Mouse (Mus musculus): Measurements from ENCODE around the gene Fads3.

Fads3 gene

DNA sequence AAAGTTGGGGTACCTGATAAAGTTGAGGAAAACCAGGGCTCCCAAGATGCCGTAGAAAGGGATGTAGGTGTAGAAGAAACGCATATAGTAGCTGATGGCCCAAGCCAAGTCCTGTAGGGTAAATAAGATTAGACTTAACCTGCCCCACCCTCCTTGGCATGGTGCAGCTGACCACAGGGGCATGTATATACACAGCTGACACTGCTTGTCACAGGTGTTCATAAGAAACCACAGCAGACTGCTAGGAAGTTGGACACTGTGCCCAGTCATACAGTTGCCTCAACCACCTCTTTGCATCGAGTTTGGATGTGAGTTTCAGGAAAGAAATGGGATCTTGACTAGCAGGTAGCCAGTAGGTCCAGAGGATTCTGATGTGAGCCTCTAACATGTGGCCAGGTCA lies 25.1 kb downstream of the Fads3 start:
- no peak for DNase-seq (ENCODE audit: low read depth in 2 of 2, low spot score in 2 of 2)

DNA sequence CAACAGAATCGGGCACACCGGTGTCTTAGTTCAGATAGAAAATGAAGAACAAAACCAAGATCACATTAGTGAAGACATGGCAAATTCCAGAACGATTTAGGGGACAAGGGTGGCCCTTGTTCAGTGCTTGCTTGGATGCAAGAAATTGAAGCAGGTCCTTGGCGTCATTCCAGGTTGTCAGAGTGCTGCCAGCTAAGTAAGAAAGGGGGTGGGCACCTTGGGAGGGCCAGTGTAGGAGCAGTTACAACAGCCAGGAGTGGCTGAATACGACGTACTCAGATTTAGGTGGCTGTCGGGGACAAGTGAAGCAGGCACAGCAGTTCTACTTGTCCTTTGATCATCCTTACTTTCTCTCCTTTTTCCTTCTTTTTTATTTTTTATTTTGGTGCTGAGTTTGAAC lies 26.3 kb downstream of the Fads3 start:
- DNase-seq (ENCODE audit: low read depth in 2 of 2, low spot score in 2 of 2): no peak

DNA sequence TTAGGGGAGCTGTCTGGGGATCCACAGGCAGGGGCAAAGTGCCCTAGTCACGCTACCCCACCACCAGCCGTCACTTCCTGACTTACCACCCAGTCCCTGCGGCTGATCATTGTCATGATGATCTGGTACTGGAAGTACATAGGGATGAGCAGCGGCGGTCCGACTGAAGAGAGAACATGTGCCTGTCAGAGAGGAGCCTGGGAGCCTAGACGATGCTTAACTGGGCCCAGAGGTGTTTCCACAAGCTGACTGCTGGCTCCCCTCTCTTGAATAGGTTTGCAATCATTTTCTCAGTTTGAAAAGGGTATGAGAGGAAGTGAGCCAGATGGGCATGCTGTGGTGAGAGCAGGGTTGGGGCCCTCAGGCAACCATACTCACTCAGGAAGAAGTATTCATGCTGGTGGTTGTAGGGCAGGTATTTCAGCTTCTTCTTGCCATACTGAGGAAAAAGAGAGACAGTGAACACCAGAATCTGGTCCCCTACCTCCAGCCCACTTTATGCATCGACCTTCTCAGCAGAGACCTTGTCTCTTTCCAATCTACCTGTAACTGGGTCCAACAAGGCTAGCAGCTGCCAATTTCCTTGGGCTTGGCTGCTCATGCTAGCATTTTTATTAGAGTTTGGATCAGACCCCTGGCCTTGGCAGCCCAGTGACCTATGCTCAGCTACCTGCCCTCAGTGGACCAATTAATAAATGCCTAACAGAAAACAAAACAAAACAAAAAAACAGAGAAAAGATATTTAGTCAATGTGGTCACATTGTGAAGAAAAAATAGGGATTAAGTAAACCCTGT lies 29.0 kb downstream of the Fads3 start:
- no peak for DNase-seq (ENCODE audit: low read depth in 2 of 2, low spot score in 2 of 2)

DNA sequence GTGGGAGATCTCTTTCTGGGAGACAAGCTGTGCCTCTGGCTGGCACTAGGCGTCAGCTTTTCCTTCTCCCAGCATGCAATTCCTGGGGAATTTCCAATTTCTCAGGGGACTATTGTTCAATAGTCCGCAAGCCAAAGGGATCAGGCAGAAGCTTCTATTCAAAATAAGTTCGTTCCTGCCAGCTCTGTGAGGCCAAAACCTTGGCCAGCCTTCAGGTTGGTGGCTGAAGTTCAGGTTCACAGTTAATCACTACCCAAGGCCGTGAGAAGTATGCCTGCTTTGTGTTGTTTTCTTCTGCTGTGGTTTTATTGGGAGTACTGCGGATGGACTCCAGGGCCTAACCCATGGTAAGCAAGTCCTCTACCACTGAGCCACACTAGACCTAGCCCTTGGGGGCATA lies 29.8 kb downstream of the Fads3 start:
- DNase-seq (ENCODE audit: low read depth in 2 of 2, low spot score in 2 of 2): no peak

DNA sequence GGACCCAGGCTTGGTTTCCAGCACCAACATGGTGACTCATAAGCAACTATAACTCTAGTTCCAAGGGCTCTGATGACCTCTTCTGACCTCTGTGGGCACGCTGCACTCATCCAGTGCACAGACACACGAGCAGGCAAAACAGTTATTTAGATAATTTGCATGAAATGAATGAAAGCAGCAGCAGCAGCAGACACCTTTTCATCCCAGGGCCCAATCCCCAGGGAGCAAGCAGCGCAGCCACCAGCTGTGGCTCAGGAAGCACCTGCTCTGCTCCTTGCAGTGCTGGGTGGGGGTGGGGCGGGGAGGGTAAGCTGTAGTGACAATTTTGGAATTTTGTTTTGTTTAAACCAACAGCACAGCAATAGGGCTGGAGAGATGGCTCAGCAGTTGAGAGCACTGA lies 30.5 kb downstream of the Fads3 start:
- no peak for DNase-seq (ENCODE audit: low read depth in 2 of 2, low spot score in 2 of 2)

DNA sequence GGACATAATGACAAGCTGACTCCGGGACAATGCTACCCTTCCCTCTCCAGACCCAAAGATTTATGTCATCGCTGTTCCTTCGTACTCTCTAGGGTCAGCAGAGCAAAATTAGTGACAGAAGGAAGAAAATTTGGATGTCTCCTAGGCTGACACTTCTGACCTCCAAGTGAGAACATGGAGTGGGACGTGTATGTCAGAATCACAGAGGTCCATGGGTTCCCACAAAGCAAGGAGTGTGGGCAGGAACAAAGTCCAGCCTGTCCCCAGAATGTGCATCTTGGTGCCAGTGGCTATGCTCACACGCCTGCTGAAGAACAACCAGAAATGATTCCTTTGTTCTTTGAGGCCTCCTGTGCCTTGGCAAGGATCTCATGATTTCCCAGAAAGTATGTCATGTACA lies 31.8 kb downstream of the Fads3 start:
- no peak for DNase-seq (ENCODE audit: low read depth in 2 of 2, low spot score in 2 of 2)

DNA sequence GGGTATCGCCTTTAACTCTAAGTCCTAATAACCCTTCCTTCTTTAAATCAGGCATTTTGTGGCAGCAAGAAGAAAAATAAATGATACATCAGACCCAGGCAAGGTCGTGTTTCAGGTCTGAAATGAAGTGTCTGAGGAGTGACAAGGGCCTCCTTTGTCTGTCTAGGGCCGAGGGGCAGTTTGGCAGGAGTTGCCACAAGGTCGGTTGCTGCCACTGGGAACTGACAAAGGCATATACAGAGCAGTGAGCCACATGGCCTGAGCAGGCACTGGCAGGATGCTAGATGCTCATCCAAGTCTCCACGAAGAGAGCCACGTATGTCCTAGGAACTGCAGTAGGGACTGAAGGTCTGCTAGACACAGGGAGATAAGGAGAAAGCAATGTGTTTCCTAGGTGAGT lies 37.0 kb downstream of the Fads3 start:
- no peak for DNase-seq (ENCODE audit: low read depth in 2 of 2, low spot score in 2 of 2)

DNA sequence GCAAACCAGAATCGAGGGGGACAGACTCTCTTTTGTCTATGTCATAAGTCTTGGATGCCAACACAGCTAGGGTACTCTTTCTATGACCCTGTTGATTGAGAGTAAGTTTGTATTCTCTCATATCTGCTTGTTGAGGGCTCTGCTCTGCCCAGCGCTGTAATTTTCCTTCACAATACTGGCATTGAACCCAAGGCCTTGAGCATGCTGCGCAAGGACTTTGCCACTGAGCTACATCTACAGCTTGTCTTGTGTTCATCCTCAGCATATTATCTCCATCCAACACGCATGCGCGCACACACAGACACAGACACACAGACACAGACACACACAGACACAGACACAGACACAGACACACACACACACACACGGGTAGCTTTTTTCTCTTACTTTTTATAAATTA lies 39.0 kb downstream of the Fads3 start:
- DNase-seq (ENCODE audit: low read depth in 2 of 2, low spot score in 2 of 2): no peak

DNA sequence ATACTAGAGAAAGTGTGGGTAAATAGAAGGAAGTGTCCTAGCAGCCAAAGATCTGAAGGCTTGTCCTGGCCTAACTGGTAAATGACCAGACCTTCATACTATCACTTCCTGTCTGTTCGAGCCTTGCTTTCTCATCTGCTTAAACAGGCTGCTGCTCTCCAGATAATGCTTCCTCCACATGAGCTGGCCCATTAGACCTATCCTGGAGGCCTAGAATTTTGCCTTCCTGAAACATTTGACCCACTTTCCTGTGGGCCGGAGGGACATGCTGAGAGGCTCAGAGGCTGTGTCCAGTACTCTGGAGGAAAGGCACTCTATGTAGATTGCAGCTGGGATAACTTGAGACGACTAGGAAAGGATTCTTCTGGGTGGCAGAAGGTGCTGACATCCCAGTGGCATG lies 40.7 kb downstream of the Fads3 start:
- no peak for DNase-seq (ENCODE audit: low read depth in 2 of 2, low spot score in 2 of 2)

DNA sequence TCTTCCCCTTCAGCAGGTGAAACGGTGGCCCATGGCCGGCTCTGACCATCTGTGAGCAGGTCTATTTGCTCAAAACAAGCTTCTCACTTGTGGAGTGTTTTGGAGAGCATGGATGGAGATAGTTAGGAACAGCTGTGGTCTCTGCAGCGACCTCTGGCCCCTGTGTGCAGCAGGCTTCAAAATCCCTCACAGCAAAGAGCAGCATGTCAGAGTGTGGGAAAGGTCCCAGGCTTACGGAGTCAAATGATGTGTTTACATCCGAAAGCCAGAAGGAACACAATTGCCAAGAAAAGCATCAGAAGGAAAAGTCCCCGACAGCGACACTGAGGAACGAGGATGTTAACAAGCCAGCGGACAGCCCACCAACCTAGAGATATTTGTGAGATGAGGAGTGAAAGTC lies 44.1 kb downstream of the Fads3 start:
- DNase-seq (ENCODE audit: low read depth in 2 of 2, low spot score in 2 of 2): no peak

DNA sequence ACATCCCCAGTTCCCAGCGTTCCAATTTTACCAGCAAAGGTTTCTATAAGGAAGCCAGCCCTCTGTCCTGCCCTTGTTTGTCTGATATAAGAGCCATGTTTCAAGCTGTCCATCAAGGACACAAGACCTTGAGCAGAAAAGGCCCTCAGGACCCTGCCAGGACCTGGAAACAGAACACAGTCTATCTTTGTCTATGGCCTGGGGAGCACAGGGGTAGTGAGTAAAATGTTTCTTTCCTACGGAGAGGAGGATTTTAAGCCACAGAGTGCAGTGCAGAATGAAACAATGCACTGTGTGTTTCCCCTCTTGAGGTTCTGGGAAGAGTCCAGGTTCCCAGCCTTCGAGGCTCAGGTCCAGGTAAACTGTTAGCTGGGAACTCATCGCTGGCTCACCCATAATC lies 45.6 kb downstream of the Fads3 start:
- no peak for DNase-seq (ENCODE audit: low read depth in 2 of 2, low spot score in 2 of 2)

DNA sequence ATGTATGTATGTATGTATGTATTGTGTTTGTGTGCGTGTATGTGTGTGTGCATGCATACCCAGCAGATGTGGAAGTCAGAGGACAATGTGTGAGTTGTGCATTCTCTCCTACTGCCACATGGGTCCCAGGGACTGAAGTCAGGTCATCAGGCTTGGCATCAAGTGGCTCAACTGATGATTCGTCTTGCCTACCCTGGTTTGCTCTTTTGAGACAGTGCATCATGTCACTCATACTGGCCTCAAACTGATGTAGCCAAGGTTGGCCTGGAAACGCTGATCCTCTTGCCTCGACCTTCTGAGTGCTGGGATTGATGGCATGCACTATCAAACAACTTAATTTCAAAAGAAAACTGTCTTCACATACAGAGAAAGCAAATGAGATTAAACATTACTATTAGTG lies 52.5 kb downstream of the Fads3 start:
- no peak for DNase-seq (ENCODE audit: low read depth in 2 of 2, low spot score in 2 of 2)

DNA sequence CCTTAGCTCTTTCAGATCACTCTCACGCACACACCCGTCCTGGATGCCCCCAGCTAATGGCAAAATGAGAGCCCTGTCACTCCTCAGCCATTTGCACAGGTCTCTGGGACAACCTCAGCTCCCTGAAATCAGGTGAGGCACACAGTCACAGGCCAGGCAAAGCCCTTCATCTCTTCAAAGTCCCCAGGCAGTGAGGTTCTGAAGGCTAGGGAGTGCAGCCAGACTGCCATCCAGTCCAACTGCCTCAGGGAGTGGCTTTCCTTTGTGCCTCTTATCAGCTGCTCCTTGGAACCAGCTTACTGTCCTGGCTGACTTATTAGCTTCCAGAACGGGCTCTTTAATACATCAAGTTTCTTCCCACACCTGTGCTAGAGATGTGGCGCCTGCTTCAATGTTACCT lies 53.3 kb downstream of the Fads3 start:
- DNase-seq (ENCODE audit: low read depth in 2 of 2, low spot score in 2 of 2): no peak

DNA sequence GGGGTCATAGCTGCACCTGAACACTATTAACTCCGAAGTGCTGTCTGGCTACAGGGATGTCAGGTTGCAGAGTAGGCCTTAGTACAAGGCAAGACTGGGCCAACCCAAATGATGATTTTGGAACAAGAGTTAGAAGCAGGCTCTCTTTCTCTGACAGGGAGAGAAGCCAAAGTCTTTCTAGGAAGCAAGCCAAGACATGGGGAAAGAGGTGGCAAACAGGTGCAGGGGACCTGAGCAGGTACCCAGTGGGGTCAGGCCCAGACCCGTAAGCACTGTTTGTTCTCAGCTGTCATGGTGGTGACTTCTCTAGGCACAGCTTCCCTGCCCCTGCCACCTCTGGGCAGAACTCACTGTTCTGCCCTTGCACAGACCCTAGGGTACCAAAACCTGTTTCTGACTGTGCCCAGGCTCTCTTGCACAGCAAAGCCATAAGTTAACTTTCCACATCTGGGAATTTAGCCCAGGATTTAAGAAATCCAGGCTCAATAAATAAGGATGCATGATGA lies 55.1 kb downstream of the Fads3 start:
- DNase-seq (ENCODE audit: low read depth in 2 of 2, low spot score in 2 of 2): no peak

DNA sequence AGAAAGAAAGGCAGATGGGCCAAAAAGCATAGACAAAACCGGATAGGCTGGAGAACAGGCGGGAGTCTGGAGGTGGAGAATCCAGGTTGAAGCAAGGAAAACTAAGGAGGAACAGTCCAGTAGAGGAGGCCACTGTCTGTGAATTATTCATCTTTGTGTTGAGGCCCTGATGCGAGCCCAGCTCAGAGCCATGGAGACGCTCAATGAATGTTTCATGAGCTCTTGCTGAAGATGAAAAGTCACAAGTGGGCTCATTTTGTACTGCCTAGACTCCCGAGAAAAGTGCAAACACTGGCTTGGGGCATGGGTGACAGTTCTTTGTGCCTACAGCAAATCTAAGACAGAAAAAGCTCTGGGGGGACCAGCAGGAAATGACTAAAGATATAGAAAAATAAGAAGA lies 56.5 kb downstream of the Fads3 start:
- no peak for DNase-seq (ENCODE audit: low read depth in 2 of 2, low spot score in 2 of 2)

DNA sequence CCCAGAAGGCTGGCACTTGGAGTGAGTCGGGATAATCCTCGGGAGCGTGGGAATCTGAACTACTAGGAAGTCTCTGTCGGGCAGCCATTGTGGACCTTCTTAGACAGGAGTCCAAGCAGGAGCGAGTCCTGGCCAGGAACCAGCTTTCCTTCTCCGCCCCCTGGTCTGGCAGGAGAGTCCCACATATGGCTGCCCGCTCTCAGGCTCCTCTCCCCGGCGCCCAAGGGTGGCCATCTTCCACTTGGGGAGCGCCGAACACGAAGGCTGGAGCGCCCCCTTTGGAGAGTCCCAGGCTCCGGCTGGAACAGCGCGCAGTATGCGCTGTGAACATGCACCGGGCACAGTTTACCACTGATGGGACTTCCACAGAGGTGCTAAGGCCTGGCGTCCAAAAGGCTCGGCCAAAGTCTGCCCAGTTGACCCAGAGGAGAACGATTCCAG lies 59.3 kb downstream of the Fads3 start:
- DNase-seq (ENCODE audit: low read depth in 2 of 2, low spot score in 2 of 2): peak in 1 of 2 experiments; percentile 14

DNA sequence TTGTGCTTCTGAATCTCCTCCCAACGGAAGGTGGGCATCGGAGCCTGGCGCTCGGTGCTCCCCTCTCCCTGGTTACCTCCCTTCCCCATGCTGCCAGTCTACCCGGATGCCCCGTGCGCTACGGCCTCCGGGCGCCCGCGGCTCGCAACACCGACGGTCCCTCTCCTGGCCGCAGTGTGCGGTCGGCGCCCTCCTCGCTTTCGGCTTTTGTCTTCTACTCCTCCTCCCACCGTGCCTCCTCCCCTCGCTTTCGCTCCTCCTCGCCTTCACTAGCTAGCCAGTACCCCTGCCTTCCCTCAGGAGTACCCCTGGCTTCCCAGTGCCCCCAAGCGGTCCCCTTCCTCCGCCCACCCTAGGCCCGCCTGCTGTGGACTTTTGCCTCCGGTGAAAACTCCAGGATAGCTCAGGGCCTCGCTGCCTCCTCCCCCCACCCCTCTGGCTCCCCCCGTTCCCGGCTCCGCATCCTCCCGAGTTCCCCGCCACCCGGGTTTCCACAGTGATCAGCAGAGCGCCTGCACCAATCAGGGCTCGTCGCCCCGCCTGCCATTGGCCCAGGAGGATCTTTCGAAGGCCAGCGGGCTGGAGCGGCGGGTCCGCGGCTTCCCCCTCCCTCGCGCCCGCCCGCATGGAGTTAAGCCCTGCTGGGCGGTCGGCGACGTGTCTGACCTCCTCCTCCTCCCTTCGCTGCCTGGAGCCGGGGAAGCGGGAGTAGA lies 60.1 kb downstream of the Fads3 start, which contains the start of gene Fads2:
Gene Fads2 (minus strand): TSS at position 406 of the 713 bp plus-strand sequence.
- no peak for DNase-seq (ENCODE audit: low read depth in 2 of 2, low spot score in 2 of 2)

DNA sequence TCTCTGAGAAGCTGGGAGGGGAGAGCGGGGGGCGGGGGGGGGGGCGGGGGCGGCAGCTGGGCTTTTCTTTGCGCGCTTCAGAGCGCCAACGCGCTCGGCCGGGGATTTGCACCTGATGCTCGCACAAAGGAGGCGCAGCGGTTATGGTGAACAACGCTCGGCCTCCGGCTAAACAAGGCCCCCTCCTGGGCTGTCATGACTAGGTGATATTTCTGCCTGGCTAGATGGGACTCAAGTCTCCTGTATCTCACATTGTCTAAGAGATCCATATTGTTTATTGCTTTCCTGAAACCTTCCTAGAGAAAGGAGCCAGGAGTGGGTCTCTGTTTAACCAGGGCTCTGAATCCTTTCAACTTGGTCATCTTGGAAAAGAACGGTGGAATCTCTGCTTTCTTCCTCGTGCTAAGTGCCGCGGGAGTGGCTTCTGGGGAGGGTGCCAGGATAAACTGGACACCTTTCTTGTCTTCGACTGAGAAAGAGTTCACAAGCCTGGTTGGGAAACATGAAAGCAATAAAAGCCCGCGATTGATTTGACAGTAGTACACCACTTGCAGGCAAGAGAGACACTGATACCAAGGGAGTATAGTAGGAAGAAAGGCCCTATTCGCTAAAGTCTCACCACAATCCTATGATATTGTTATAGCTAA lies 60.8 kb downstream of the Fads3 start:
- no peak for DNase-seq (ENCODE audit: low read depth in 2 of 2, low spot score in 2 of 2)

DNA sequence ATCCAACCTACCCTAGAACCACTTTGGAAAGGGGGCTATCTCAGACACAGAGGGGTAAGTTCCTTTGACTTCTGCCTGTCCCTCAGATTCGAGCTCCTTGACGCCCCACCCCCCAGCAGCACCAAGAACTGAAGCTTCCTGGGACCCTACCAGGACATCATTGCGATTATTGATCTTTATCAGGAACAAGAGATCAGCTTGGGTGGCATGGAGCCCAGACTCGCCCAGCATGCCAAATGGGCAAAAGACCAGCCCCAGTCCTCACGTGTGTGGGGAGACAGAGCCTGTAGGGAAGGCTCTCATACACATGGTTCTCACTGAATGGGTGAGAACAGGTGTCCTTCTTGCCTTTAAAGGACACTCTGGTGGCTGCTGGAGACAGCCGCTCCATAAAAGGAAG lies 62.9 kb downstream of the Fads3 start:
- no peak for DNase-seq (ENCODE audit: low read depth in 2 of 2, low spot score in 2 of 2)

DNA sequence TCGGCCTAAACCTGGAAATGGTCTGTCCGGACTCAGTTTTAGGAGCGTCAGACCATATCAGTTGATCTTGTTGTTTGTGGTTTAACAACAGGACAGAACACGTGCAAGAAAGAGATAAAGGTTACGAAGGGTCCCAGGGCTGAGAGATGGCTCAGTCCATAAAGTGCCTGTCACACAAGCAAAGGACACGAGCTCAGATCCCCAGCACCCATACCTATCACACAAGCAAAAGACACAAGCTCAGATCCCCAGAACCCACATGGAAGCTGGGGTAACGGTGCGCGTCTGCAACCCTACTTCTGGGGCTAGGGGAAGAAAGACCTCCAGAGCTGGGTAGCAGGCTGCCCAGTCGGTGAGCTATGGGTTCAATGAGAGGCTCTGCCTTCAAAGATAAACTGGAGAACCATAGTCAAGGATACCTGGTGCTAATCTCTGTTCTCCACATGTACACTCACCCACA lies 63.7 kb downstream of the Fads3 start:
- no peak for DNase-seq (ENCODE audit: low read depth in 2 of 2, low spot score in 2 of 2)

DNA sequence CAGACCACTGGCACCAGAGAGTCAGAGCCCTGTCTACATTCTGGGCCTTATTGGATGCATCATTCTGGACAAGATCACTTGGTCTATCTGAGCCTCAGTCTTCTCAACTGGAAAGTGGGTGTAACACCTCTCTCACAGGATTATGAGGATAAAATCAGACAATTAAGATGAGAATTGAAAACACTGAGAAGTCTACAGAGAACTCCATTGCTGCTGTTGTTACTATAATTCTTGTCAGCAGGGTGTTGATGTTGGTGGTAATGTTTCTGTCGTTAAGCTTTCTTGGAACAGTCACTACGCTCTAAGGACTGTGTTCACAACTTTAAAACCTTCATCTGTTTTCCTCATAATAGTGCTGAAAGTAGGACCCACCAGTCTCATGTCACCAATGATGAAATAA lies 65.3 kb downstream of the Fads3 start:
- no peak for DNase-seq (ENCODE audit: low read depth in 2 of 2, low spot score in 2 of 2)

DNA sequence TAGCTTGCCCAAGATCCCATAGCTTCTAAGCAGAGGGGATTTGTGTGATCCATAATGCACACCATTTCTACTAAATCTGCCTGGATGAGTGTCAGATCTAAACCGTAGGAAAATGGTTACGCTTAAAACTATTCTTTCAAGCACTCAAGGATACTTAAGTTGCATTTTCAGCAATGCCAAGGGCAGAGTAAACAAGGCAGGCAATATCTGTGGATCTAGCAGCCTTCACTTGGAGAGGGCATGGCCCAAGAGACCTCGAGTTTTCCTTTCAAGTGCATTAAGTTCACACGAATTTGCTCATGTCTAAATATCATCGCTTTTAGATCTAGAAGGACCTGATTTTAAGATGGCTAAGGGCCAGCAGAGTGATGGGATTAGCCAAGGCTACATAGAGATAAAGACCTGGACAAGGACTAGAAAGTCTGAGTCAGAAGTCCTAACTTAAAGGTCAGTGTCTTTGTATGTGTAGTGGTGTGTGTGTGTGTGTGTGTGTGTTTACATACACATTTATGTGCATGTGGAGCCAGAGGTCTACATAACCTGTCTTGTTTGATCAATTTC lies 65.8 kb downstream of the Fads3 start:
- DNase-seq (ENCODE audit: low read depth in 2 of 2, low spot score in 2 of 2): no peak
